Mouse (Mus musculus) MEL (cell line): ENCODE data around the gene Nadk2.

Source experiments
- CTCF ChIP-seq, 3 experiments: IDR thresholded peaks in 2 of 3; conservative IDR thresholded peaks in 1 of 3; 2 replicates each; pipeline ENCODE4 v1.5.1; 2011 to 2012; ENCODE audit warnings: low read length in 3 of 3, low read depth in 2 of 3, mild to moderate bottlenecking in 2 of 3, improper control_type of control experiment in 1 of 3, inconsistent platforms in 1 of 3, mixed read lengths in 1 of 3, moderate library complexity in 1 of 3; ENCODE audit not compliant: control insufficient read depth in 1 of 3, insufficient read depth in 1 of 3, poor library complexity in 1 of 3, severe bottlenecking in 1 of 3
- ELF1 ChIP-seq: IDR thresholded peaks from 2 replicates; pipeline ENCODE4 v1.6.1; 2014; ENCODE audit warnings: low read depth, mild to moderate bottlenecking, inconsistent platforms, low read length, improper control_type of control experiment, moderate library complexity
- EP300 ChIP-seq, 2 experiments: IDR thresholded peaks; 2 replicates each; pipeline ENCODE4 v1.6.1; 2011; ENCODE audit warnings: improper control_type of control experiment in 2 of 2, low read length in 2 of 2, low read depth in 1 of 2, mild to moderate bottlenecking in 1 of 2
- MAZ ChIP-seq: IDR thresholded peaks from 2 replicates; pipeline ENCODE4 v1.6.1; 2012; ENCODE audit warnings: low read depth, mild to moderate bottlenecking, inconsistent platforms, low read length, improper control_type of control experiment
- POLR2A ChIP-seq, 2 experiments: IDR thresholded peaks; 2 replicates each; pipeline ENCODE4 v1.6.1; 2011 to 2012; ENCODE audit warnings: low read length in 2 of 2, mild to moderate bottlenecking in 2 of 2, control low read depth in 1 of 2, improper control_type of control experiment in 1 of 2, low read depth in 1 of 2, moderate library complexity in 1 of 2; ENCODE audit not compliant: control insufficient read depth in 1 of 2, insufficient read depth in 1 of 2, poor library complexity in 1 of 2
- TAL1 ChIP-seq: IDR thresholded peaks from 2 replicates; pipeline ENCODE4 v1.6.1; 2012; ENCODE audit warnings: mild to moderate bottlenecking, inconsistent platforms, low read length, moderate library complexity, mixed read lengths
- ZMIZ1 ChIP-seq: IDR thresholded peaks from 2 replicates; pipeline ENCODE4 v1.6.1; 2012; ENCODE audit warnings: low read depth, mild to moderate bottlenecking, inconsistent platforms, low read length, improper control_type of control experiment, moderate library complexity

DNA sequence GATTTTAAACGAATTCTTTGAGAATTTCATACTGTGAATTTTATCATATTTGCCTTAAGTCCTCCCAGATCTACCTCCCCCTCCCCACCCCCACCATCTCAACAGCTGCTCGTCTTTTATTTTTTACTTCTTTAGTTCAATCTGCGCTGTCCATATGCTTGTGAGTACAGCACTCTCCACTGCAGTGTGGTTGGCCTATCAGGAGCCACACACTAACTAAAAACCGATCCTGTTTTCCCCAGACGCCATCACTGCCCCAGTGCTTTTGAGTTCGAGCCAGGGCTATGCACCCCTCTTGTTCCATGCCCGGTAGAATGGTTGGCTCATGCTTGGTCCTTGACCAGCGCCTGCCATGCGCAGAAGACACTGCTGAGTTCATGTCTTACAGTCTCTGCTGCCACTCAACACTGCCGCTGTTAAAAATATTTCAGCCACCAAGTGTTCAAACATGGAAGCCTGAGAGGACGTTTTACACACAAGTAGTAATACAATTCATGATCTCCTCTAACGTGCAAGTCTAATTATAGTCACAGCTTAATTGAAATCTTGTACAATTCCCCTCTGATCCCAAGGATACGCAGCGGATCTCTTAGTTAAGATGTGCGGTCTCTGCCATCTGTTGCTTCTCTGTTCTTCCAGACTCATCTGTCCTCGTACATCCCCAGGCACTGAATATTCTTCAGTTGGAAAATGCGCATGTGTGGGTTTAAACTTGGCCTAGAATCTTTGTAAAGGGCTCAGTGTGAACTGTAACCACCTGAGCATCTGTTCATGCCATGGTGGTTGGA, 17.0 kb downstream of the Nadk2 start:
- TF ChIP-seq CTCF (IDR thresholded peaks at IDR 0.05 in 2 of 3, conservative IDR thresholded peaks at IDR 0.05 in 1 of 3; ENCODE audit: control insufficient read depth in 1 of 3, insufficient read depth in 1 of 3, low read depth in 2 of 3, low read length in 3 of 3, poor library complexity in 1 of 3, severe bottlenecking in 1 of 3) (no peak), POLR2A (IDR thresholded peaks at IDR 0.05; ENCODE audit: control insufficient read depth in 1 of 2, insufficient read depth in 1 of 2, low read depth in 1 of 2, low read length in 2 of 2, poor library complexity in 1 of 2) (no peak), MAZ (no peak), TAL1 (no peak), EP300 (IDR thresholded peaks at IDR 0.05; ENCODE audit: low read depth in 1 of 2, low read length in 2 of 2) (no peak), ELF1 (no peak), ZMIZ1 (no peak)
